Mouse (Mus musculus): ENCODE results near the gene Bckdha.

- TF ChIP-seq POLR2A (IDR thresholded peaks at IDR 0.05; ENCODE audit: extremely low read depth, insufficient read depth, low read length) (no peak), CTCF (IDR thresholded peaks at IDR 0.05; ENCODE audit: extremely low read depth, insufficient read depth, low read length) (no peak)
Observed at GRCm38 (mm10) chr7:25620751-25621150, 38.0 kb downstream of the Bckdha start.

Measured in cortical plate, adult 2 months (tissue).